Mouse (Mus musculus) bone marrow, adult 2 months (tissue): ENCODE results near the gene Piga. TPM values are rescaled to one million over a fixed set of nuclear protein-coding genes. Genes with fewer than 3 reads are reported as not detected.

Experiments used
- H3K27ac ChIP-seq: fragments of 200-500 bp; 2 replicates; pipeline ENCODE4 v1.5.1; 2012; ENCODE audit warnings: low read depth, mild to moderate bottlenecking, control low read depth, inconsistent platforms, low read length; ENCODE audit not compliant: control insufficient read depth, poor library complexity, insufficient read depth
- H3K4me1 ChIP-seq: fragments of 200-500 bp; 2 replicates; pipeline ENCODE4 v1.6.1; 2011; ENCODE audit warnings: low read length; ENCODE audit not compliant: control insufficient read depth, insufficient read depth
- H3K4me3 ChIP-seq: fragments of 200-500 bp; replicated peaks from 2 replicates; pipeline ENCODE3; 2011; ENCODE audit warnings: mild to moderate bottlenecking, low read depth, low read length, control low read depth; ENCODE audit not compliant: control insufficient read depth
- CTCF ChIP-seq: fragments of 200-500 bp; IDR thresholded peaks from 2 replicates; pipeline ENCODE4 v1.5.1; 2011; ENCODE audit warnings: low read length, control low read depth; ENCODE audit not compliant: control insufficient read depth, insufficient read depth
- POLR2A ChIP-seq: fragments of 200-500 bp; IDR thresholded peaks from 2 replicates; pipeline ENCODE4 v1.6.1; 2011; ENCODE audit warnings: low read depth, mild to moderate bottlenecking, control low read depth, low read length, borderline replicate concordance; ENCODE audit not compliant: control insufficient read depth
- WGBS: fragments of 180-500 bp; shearing (Covaris S2); methylation state at CpG from one replicate; pipeline ENCODE4 v1.1.7; 2018; 5-methylcytosine and 5-hydroxymethylcytosine counted together
- polyA plus RNA-seq: library from polyadenylated mRNA; stranded (reverse); fragments of >200 nt; gene quantifications from 2 replicates; pipeline ENCODE4 v1.2.4, GENCODE M21; 2011; ENCODE audit warnings: low replicate concordance; ENCODE audit not compliant: missing spikeins, insufficient read depth, insufficient read length

The Piga gene
- polyA plus RNA-seq, 1 experiment = 13.0 TPM

- Histone ChIP-seq H3K27ac (no peak overlapping the region), H3K4me3 (no peak overlapping the region), H3K4me1 (no peaks in the 10 kb centered on the region)
- TF ChIP-seq POLR2A (no peak), CTCF (no peak)
Observed at GRCm38 (mm10) chrX:164405080-164405649, 14.4 kb upstream of the Piga start.

GRCm38 (mm10) chrX:164406133-164407022, 13.2 kb upstream of the Piga start:
- H3K4me3 ChIP-seq = no peak overlapping the region
- no peak for TF ChIP-seq POLR2A
- TF ChIP-seq CTCF = no peak
- H3K4me1 ChIP-seq = no peaks in the 10 kb centered on the region
- no peak overlapping the region for H3K27ac ChIP-seq
- 59% methylated on average over 9 of the region's 9 CpGs for WGBS

DNA sequence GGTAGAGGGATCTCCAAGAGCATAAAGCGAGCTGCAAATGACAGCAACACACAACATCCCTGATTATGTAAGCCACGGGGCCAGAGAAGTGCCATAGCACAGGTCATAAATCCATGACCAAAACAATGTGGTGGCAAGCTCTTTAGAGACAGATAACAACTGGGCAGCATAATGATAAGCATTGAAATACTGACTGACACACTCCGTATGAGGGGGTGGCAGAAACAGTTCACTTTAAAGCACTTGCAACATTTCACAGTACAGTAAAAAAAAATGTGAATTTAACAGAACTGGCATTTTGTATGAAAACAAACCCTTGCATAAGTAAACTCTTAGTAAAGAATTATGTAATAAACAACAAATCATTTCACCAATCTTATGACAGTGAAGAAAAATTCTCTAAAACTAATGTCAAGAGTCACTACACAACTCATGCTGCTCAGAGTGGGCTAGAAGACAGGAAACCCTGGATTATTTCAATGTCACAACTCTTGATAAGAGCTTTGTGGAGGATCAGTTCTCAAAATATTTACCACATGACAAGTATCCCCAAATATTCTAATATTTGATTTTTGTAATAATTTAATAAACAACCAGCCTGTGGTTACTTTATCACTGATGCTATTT, 11.2 kb upstream of the Piga start:
- Histone ChIP-seq H3K4me3 (no peak overlapping the region), H3K27ac (no peak overlapping the region), H3K4me1 (no peaks in the 10 kb centered on the region)
- TF ChIP-seq CTCF = no peak
- TF ChIP-seq POLR2A = no peak
- WGBS = 56% methylated on average over 3 of the region's 3 CpGs

GRCm38 (mm10) chrX:164410562-164410961, 9.0 kb upstream of the Piga start:
- Histone ChIP-seq H3K4me3 (no peak overlapping the region), H3K27ac (no peak overlapping the region), H3K4me1 (no peaks in the 10 kb centered on the region)
- WGBS = 59% methylated on average over 1 of the region's 1 CpGs
- no peak for TF ChIP-seq POLR2A
- no peak for TF ChIP-seq CTCF

GRCm38 (mm10) chrX:164416803-164417202, 2.8 kb upstream of the Piga start:
- 59% methylated on average over 2 of the region's 2 CpGs for WGBS
- Histone ChIP-seq H3K27ac (no peak overlapping the region), H3K4me1 (no peaks in the 10 kb centered on the region), H3K4me3 (no peak overlapping the region)
- TF ChIP-seq POLR2A (no peak), CTCF (no peak)

DNA sequence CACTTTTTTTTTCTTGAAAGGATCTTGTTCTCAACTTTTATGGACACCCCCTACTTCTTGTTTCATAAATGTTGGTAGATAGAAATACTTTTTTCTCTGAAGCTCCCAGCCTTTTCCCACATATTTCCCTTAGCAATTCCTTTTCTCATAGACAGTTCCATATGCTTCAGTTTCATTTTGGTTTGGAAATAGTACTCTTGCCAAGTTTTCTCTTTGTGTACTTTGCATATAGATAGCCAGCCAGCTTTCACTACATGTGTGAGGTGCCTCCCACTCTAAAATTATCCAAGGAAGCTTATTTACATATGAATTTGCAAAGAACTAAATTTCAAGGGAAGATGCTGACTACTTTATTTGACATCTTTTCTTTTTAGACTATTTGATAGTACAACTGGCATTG, 1.6 kb upstream of the Piga start:
- Histone ChIP-seq H3K27ac (no peak overlapping the region), H3K4me1 (no peaks in the 10 kb centered on the region), H3K4me3 (no peak overlapping the region)
- TF ChIP-seq POLR2A = no peak
- TF ChIP-seq CTCF = no peak

GRCm38 (mm10) chrX:164419955-164420354, 368 bp downstream of the Piga start:
- TF ChIP-seq POLR2A = no peak
- TF ChIP-seq CTCF = no peak
- WGBS = 16% methylated on average over 13 of the region's 13 CpGs
- Histone ChIP-seq H3K4me3 (peak overlapping the region; percentile 71), H3K27ac (peak overlapping the region; percentile 40), H3K4me1 (no peaks in the 10 kb centered on the region)

- Histone ChIP-seq H3K4me1 (no peaks in the 10 kb centered on the region), H3K4me3 (peak overlapping the region; percentile 71), H3K27ac (no peak overlapping the region)
- 33% methylated on average over 3 of the region's 3 CpGs for WGBS
- TF ChIP-seq POLR2A = no peak
- TF ChIP-seq CTCF = no peak
Observed at GRCm38 (mm10) chrX:164420518-164420917, 931 bp downstream of the Piga start.
